Mouse (Mus musculus): ENCODE results near the gene 2300002M23Rik.

2300002M23Rik gene

GRCm38 (mm10) chr17:35556812-35557211 is 10.4 kb upstream of the 2300002M23Rik start:
- DNase-seq = peak; percentile 87

- no peak for DNase-seq
These were observed 9.9 kb upstream of the 2300002M23Rik start for GRCm38 (mm10) chr17:35557351-35557750.

DNA sequence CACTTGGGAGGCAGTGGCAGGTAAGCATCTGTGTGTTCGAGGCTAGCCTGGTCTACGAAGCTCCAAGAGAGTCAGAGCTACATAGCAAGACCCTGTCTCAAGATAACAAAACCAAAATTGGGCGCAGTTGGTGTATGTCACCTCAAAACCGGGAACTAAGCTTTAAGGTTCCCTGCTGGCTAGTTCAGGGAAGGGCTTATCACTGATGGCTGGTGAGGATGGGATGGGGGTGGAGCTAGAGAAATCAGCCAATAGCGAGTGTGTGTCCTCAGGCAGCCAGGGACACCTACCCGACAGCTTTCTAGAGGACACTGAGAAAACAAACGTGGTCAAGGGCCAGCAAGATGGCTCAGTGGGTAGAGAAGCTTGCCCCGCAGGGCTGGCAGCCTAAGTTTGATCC is 9.0 kb upstream of the 2300002M23Rik start:
- DNase-seq = no peak

DNA sequence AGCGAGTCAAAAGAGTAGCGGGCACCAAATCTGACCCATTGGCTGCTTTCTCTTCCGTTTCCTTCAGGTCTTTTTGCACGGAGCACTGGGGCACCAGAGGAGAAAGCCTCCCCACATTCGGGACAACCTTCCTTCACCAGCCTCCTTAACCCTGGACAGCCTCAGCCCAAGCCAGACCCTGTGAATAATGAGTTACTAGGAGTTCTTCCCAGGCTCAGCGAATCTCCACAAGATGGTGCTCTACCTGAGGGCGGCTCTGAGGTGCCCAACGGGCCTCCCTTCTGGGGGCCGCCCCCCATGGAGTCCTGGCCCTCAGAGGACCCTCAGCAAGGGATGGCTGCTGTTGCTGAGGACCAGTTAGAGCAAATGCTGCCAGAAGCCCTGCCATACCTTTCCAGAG is 517 bp downstream of the 2300002M23Rik start:
- no peak for DNase-seq

DNA sequence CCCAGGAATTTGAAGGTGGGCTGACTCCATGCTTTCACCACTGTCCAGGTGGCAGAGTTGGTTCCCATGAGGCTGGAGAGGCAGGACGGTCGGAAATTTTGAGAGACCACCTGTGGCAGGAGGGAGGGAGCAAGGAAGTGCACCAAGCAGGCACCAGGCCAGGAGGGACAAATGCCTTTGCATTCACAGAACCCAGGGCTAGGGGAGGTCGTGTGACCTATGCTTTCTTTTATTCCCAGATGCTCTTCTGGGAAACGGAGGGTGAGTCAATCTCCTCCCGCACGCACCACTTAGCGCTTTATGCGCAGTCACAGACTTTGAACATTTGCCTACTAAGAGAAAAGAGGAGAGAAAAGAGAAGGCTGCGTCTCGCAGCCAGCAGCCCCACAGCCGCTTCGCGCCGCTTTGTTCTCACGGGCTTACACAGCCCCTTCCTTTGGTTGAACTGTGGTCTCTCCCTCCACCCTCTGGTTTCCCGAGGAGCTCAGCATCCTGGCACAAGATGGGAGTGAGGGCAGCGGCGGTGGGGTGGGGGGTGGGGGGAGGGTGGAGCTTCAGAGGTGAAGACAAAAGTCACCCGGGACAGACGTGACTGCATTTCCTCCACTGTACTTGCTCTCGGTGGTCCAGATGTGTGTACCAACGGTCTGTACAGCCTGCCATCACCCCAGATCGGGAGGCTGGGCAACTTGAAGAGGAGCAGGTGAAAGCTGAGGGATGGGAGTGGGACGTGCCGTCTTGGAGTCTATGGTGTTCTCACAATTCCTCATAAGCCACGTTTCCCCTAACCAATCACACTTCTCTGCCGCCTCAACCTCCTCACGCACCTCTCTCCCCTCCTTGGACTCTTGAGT is 2.1 kb downstream of the 2300002M23Rik start:
- DNase-seq = no peak

DNA sequence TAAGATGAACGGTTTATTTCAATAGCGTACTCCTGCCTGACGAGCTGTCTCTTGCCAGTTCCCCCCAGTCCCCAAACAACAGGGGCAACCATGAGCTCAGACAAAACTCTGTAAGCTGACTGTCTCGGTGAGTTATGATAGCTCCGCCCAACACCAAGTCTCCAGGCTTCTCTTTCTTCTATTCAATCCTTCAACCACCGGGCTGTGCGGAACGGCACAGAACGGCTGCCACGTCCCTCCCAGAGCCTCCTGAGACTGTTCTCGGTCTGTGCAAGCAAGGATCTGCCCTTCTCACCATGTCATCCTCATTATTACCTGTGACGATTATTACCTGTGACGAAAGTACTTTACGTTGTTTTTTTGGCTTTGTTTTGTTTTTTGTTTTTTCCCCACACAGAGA is 3.6 kb downstream of the 2300002M23Rik start:
- DNase-seq = no peak

- no peak for DNase-seq
These were observed 4.2 kb downstream of the 2300002M23Rik start for GRCm38 (mm10) chr17:35571477-35571876.

GRCm38 (mm10) chr17:35578211-35578610 is 11.0 kb downstream of the 2300002M23Rik start:
- DNase-seq = peak; percentile 57

DNA sequence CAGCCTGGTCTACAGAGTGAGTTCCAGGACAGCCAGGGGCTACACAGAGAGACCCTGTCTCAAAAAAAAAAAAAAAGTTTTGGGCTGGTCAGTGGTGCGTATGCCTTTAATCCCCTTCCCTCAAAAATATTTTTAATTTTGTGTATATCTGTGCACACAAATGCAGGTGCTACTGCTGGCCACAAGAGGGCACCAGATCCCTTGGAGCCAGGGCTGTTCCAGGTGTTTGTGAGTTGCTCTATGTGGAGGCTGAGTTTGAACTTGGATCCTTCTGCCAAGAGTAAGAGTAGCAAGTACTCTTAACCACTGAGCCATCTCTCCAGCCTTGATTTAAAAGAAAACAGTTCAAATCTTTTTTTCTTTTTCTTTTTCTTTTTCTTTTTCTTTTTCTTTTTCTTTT is 15.7 kb downstream of the 2300002M23Rik start:
- no peak for DNase-seq

GRCm38 (mm10) chr17:35584330-35584937 is 17.2 kb downstream of the 2300002M23Rik start:
- DNase-seq = peak; percentile 41

- no peak for DNase-seq
These were observed 20.0 kb downstream of the 2300002M23Rik start for GRCm38 (mm10) chr17:35587291-35587690.

GRCm38 (mm10) chr17:35588387-35588786 is 21.1 kb downstream of the 2300002M23Rik start:
- DNase-seq = no peak

- DNase-seq = peak; percentile 42
These were observed 23.4 kb downstream of the 2300002M23Rik start for GRCm38 (mm10) chr17:35590410-35591218.

GRCm38 (mm10) chr17:35591219-35591578 is 23.9 kb downstream of the 2300002M23Rik start:
- DNase-seq = no peak

DNA sequence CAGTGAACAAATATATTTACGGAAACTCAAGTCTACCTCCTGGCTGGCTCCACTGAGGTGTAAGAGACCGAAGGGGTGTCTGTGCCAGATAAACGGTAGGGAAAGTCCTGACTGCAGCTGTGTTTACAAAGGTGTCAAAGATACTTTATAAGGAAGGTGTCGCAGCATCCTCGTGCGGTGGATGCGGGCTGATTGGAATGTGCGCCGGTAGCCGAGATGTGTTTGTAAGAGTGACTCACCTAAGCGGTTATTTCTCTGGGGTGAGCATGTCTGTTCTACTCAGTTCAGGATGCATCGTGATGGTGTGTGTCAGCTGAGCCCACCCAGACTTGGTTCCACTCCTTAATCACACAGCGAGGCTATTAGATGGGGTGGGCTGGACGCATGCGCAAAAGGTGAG is 24.5 kb downstream of the 2300002M23Rik start:
- DNase-seq = no peak

- DNase-seq = no peak
These were observed 24.9 kb downstream of the 2300002M23Rik start for GRCm38 (mm10) chr17:35592131-35592530.

GRCm38 (mm10) chr17:35593786-35594185 is 26.5 kb downstream of the 2300002M23Rik start:
- DNase-seq = no peak

GRCm38 (mm10) chr17:35594456-35594855 is 27.2 kb downstream of the 2300002M23Rik start:
- no peak for DNase-seq

GRCm38 (mm10) chr17:35597399-35597798 is 30.1 kb downstream of the 2300002M23Rik start:
- DNase-seq = no peak

- DNase-seq = no peak
These were observed 34.0 kb downstream of the 2300002M23Rik start, which contains the start of gene Sfta2 for GRCm38 (mm10) chr17:35601249-35601648. Sfta2 (plus strand) TSS chr17:35601549.

- no peak for DNase-seq
These were observed 34.6 kb downstream of the 2300002M23Rik start for GRCm38 (mm10) chr17:35601736-35602354.

- DNase-seq = no peak
These were observed 49.9 kb downstream of the 2300002M23Rik start for GRCm38 (mm10) chr17:35617127-35617526.
